Mouse (Mus musculus) hindbrain, embryonic 10.5 days (tissue): ENCODE data around the gene Slc46a1. TPM values are rescaled to one million over a fixed set of nuclear protein-coding genes. Genes with fewer than 3 reads are reported as not detected.

ENCODE experiments used
- DNase-seq: peaks from one replicate; pipeline ENCODE4 v3.0.0-alpha.2; 2017; ENCODE audit warnings: low spot score
- H3K27ac ChIP-seq: fragments of 300-500 bp; sonication (generic); 2 replicates; pipeline ENCODE4 v1.5.1; 2016; ENCODE audit warnings: mild to moderate bottlenecking, moderate library complexity
- H3K27me3 ChIP-seq: fragments of 300-500 bp; sonication (generic); 2 replicates; pipeline ENCODE4 v1.6.1; 2016; ENCODE audit warnings: mild to moderate bottlenecking; ENCODE audit not compliant: poor library complexity, insufficient read depth, severe bottlenecking
- H3K36me3 ChIP-seq: fragments of 300-500 bp; sonication (generic); 2 replicates; pipeline ENCODE4 v1.6.1; 2016; ENCODE audit warnings: mild to moderate bottlenecking, moderate library complexity
- H3K4me1 ChIP-seq: fragments of 300-500 bp; sonication (generic); replicated peaks from 2 replicates; pipeline ENCODE4 v1.6.1; 2016; ENCODE audit warnings: mild to moderate bottlenecking
- H3K4me3 ChIP-seq: fragments of 300-500 bp; sonication (generic); 2 replicates; pipeline ENCODE4 v1.5.1; 2016; ENCODE audit warnings: mild to moderate bottlenecking, moderate library complexity
- H3K9me3 ChIP-seq: fragments of 300-500 bp; sonication (generic); 2 replicates; pipeline ENCODE4 v1.6.1; 2016; ENCODE audit warnings: mild to moderate bottlenecking, moderate library complexity
- WGBS: fragments of 180-500 bp; shearing (Covaris S2); methylation state at CpG from one replicate; pipeline ENCODE4 v1.1.7; 2016; 5-methylcytosine and 5-hydroxymethylcytosine counted together
- polyA plus RNA-seq: library from polyadenylated mRNA; unstranded; fragments of >200 nt; fragmentation: Nextera tagmentation; extraction: Ambion mirVana; gene quantifications from 2 replicates; pipeline ENCODE4 v1.2.1, GENCODE M21; 2016

Slc46a1 gene
- polyA plus RNA-seq, 1 experiment from 2014 or later: 20.2 TPM

GRCm38 (mm10) chr11:78515549-78516325 lies 50.2 kb downstream of the Slc46a1 start:
- WGBS: 61% methylated on average over 2 of the region's 2 CpGs
- Histone ChIP-seq H3K27me3 (no peaks in the 10 kb centered on the region), H3K4me1 (peaks cover 25% of the 10 kb centered on the region), H3K4me3 (no peak overlapping the region), H3K27ac (no peak overlapping the region), H3K36me3 (peaks cover 68% of the 10 kb centered on the region), H3K9me3 (no peaks in the 10 kb centered on the region)
- DNase-seq: no peak

DNA sequence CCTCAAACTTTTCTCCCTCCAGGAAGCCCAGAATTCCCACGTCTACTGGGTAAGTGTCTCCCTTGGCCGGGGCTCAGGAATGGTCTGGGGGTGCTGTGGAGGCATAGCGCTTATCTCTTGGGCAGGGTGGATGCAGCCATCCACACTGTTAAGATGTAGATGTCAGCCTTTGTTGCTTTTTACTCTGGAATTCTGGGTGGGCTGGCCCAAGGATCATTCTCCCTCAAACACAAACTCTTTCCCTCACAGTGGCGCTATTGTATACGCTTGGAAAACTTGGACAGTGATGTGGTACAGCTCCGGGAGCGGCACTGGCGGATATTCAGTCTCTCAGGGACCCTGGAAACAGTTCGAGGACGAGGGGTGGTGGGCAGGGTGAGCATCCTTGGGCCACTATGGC lies 53.4 kb downstream of the Slc46a1 start:
- no peak overlapping the region for H3K27ac ChIP-seq
- WGBS: 92% methylated on average over 10 of the region's 10 CpGs
- no peaks in the 10 kb centered on the region for H3K4me1 ChIP-seq
- H3K27me3 ChIP-seq: no peaks in the 10 kb centered on the region
- no peak overlapping the region for H3K4me3 ChIP-seq
- no peaks in the 10 kb centered on the region for H3K9me3 ChIP-seq
- H3K36me3 ChIP-seq: peaks cover 97% of the 10 kb centered on the region
- no peak for DNase-seq

Other genes with a start within 250 kb of the Slc46a1 start
- gene Sdf2, start 220.0 kb upstream of the Slc46a1 start, polyA plus RNA-seq: 53.6 and 63.8 TPM in 2 replicates
- 35.0 and 36.3 TPM in 2 replicates for gene Supt6, start 219.7 kb upstream of the Slc46a1 start, polyA plus RNA-seq
- gene 2610507B11Rik, start 203.9 kb upstream of the Slc46a1 start, polyA plus RNA-seq: 53.2 and 65.6 TPM in 2 replicates
- 0.52 and 0.93 TPM in 2 replicates for gene BC030499, start 174.9 kb upstream of the Slc46a1 start, polyA plus RNA-seq
- gene Spag5, start 164.2 kb upstream of the Slc46a1 start, polyA plus RNA-seq: 53.2 and 62.7 TPM in 2 replicates
- gene Aldoc, start 142.7 kb upstream of the Slc46a1 start, polyA plus RNA-seq: 2.5 and 3.1 TPM in 2 replicates
- 74.6 and 82.9 TPM in 2 replicates for gene Pigs, start 137.3 kb upstream of the Slc46a1 start, polyA plus RNA-seq
- 59.1 and 76.7 TPM in 2 replicates for gene Unc119, start 122.2 kb upstream of the Slc46a1 start, polyA plus RNA-seq
- gene Foxn1, start 79.1 kb upstream of the Slc46a1 start, polyA plus RNA-seq: not detected in 2 replicates
- not detected in 2 replicates for gene Slc13a2, start 43.5 kb upstream of the Slc46a1 start, polyA plus RNA-seq
- gene Sarm1, start 32.1 kb downstream of the Slc46a1 start, polyA plus RNA-seq: 11.2 and 20.8 TPM in 2 replicates
- gene Vtn, start 33.4 kb downstream of the Slc46a1 start, polyA plus RNA-seq: 66.9 and 96.6 TPM in 2 replicates
- gene Sebox, start 37.8 kb downstream of the Slc46a1 start, polyA plus RNA-seq: not detected in 2 replicates
- 84.0 and 86.4 TPM in 2 replicates for gene Tmem199, start 46.5 kb downstream of the Slc46a1 start, polyA plus RNA-seq
- 135 and 152 TPM in 2 replicates for gene Poldip2, start 46.5 kb downstream of the Slc46a1 start, polyA plus RNA-seq
- gene Tnfaip1, start 70.6 kb downstream of the Slc46a1 start, polyA plus RNA-seq: 70.4 and 81.6 TPM in 2 replicates
- 89.2 and 94.2 TPM in 2 replicates for gene Ift20, start 70.7 kb downstream of the Slc46a1 start, polyA plus RNA-seq
- gene Tmem97, start 85.1 kb downstream of the Slc46a1 start, polyA plus RNA-seq: 86.5 and 94.5 TPM in 2 replicates
- gene Nlk, start 231.7 kb downstream of the Slc46a1 start, polyA plus RNA-seq: 17.1 and 18.7 TPM in 2 replicates